Mouse (Mus musculus) adrenal gland, adult 8-10 months (tissue): ENCODE measurements around the gene Ccni. TPM values are rescaled to one million over a fixed set of nuclear protein-coding genes. Genes with fewer than 3 reads are reported as not detected.

Experiments
- DNase-seq: peaks from one replicate; pipeline ENCODE4 v3.0.0; 2022
- total RNA-seq, 4 experiments: library from RNA; stranded (reverse); gene quantifications; 2 replicates each; pipeline ENCODE4 v1.2.4; 2022

Ccni gene
- total RNA-seq, 4 experiments from 2014 or later, result 148 to 209 (median 180) TPM

DNA sequence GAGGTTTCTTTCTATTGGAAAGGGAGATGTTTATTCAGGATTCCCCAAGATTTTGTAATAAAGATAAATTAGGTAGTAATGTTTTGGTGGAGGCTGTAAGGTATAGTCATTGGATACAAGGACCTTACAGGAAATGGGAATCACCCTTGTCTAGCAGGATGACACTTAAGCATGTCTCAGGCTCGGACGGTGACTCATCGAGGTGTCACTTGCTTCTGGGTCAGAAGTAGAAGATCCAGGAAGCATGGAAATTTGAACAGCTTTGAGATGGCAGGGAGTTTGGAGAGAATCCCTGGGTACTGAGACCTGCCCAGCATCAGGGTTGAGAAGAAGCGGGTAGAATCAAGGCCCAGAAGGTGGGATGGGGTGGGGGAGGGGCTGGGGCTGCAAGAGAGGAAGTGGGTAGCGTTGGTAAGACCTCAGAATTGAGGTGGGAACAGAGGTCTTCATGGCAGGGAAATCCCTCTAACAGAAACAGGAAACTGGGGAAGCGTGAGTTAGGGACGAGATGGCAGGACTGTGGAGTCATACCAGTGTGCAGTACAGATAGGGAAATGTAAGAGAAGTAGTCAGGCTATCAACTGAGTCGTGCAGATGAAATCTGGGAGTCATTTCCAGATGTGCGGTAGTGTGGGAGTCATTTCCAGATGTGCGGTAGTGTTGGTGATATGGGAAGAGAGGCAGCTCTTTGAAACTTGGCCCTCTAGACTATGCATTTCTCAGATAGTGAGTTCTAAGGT is 70.8 kb downstream of the Ccni start:
- DNase-seq, result no peak

- no peak for DNase-seq
Measured at GRCm38 (mm10) chr5:93133445-93134244, 72.7 kb downstream of the Ccni start.

Other genes with a start within 250 kb of the Ccni start
- under 1 TPM; 0.06 to 0.22 (median 0.10) TPM for gene Sowahb, start 161.5 kb downstream of the Ccni start, total RNA-seq
- gene Sept11, start 113.1 kb downstream of the Ccni start, total RNA-seq, result 10 to 100 TPM; 40.3 to 44.5 (median 42.4) TPM
- gene 2010109A12Rik, start within 50 bp of the Ccni start, total RNA-seq, result 1 to 10 TPM in 1 of 4 experiments, under 1 TPM in 3; 0.65 to 1.3 (median 0.81) TPM
- 10 to 100 TPM; 20.2 to 23.5 (median 21.2) TPM for gene Ccng2, start 60.8 kb upstream of the Ccni start, total RNA-seq